Mouse (Mus musculus) forebrain, embryonic 10.5 days (tissue): ENCODE measurements around the gene Kcnj9. TPM values are rescaled to one million over a fixed set of nuclear protein-coding genes. Genes with fewer than 3 reads are reported as not detected.

Experiments used
- DNase-seq: peaks from one replicate; pipeline ENCODE4 v3.0.0-alpha.2; 2017; ENCODE audit warnings: low spot score; ENCODE audit errors: extremely low spot score
- H3K27ac ChIP-seq: fragments of 300-500 bp; sonication (generic); 2 replicates; pipeline ENCODE4 v1.5.1; 2016; ENCODE audit warnings: mild to moderate bottlenecking
- H3K27me3 ChIP-seq: fragments of 300-500 bp; sonication (generic); 2 replicates; pipeline ENCODE4 v1.6.1; 2016; ENCODE audit warnings: mild to moderate bottlenecking; ENCODE audit not compliant: poor library complexity, severe bottlenecking
- H3K36me3 ChIP-seq: fragments of 300-500 bp; sonication (generic); replicated peaks from 2 replicates; pipeline ENCODE4 v1.6.1; 2016; ENCODE audit warnings: mild to moderate bottlenecking, moderate library complexity
- H3K4me1 ChIP-seq: fragments of 300-500 bp; sonication (generic); 2 replicates; pipeline ENCODE4 v1.6.1; 2016
- H3K4me3 ChIP-seq: fragments of 300-500 bp; sonication (generic); 2 replicates; pipeline ENCODE4 v1.5.1; 2016; ENCODE audit warnings: mild to moderate bottlenecking, moderate library complexity
- H3K9me3 ChIP-seq: fragments of 300-500 bp; sonication (generic); 2 replicates; pipeline ENCODE4 v1.6.1; 2016; ENCODE audit warnings: mild to moderate bottlenecking, moderate library complexity
- WGBS: fragments of 180-500 bp; shearing (Covaris S2); methylation state at CpG from one replicate; pipeline ENCODE4 v1.1.7; 2016; 5-methylcytosine and 5-hydroxymethylcytosine counted together
- polyA plus RNA-seq: library from polyadenylated mRNA; unstranded; fragments of >200 nt; fragmentation: Nextera tagmentation; extraction: Ambion mirVana; gene quantifications from 2 replicates; pipeline ENCODE4 v1.2.1, GENCODE M21; 2016

Kcnj9 gene
- polyA plus RNA-seq, 1 experiment from 2014 or later, result 0.43 TPM

DNA sequence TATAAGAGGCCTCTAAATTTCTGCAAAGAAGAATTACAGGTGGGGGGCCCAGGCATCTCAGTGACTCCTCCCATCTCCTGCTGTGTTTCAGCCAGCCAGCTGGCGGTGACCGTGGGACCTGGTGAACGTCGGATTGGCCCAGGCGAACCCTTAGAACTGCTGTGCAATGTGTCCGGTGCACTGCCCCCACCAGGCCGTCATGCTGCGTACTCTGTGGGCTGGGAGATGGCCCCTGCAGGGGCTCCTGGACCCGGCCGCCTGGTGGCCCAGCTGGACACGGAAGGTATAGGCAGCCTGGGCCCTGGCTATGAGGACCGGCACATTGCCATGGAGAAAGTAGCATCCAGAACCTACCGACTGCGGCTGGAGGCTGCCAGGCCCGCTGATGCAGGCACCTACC, 11.2 kb downstream of the Kcnj9 start:
- H3K36me3 ChIP-seq, result peaks cover 55% of the 10 kb centered on the region
- H3K27me3 ChIP-seq, result peaks cover 55% of the 10 kb centered on the region
- H3K4me1 ChIP-seq, result peaks cover 78% of the 10 kb centered on the region
- DNase-seq, result no peak
- 56% methylated on average over 15 of the region's 15 CpGs for WGBS
- H3K9me3 ChIP-seq, result no peaks in the 10 kb centered on the region
- no peak overlapping the region for H3K4me3 ChIP-seq
- peak overlapping the region; percentile 54; the same call in 1 of the 2 replicates for H3K27ac ChIP-seq

DNA sequence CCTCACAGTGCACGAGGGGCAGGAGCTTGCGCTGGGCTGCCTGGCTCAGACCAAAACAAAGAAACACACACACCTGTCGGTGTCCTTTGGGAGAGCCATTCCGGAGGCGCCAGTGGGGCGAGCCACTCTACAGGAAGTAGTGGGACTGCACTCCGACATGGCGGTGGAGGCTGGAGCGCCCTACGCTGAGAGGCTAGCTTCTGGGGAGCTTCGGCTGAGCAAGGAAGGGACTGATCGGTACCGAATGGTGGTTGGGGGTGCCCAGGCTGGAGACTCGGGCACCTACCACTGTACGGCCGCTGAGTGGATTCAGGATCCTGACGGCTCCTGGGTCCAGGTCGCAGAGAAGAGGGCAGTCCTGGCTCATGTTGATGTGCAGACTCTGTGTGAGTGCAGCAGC, 11.7 kb downstream of the Kcnj9 start:
- WGBS, result 58% methylated on average over 18 of the region's 18 CpGs
- Histone ChIP-seq H3K27me3 (peaks cover 50% of the 10 kb centered on the region), H3K4me1 (peaks cover 78% of the 10 kb centered on the region), H3K36me3 (peaks cover 55% of the 10 kb centered on the region), H3K27ac (peak overlapping the region; percentile 71), H3K9me3 (no peaks in the 10 kb centered on the region), H3K4me3 (no peak overlapping the region)
- DNase-seq, result no peak

GRCm38 (mm10) chr1:172314911-172315310, 14.2 kb downstream of the Kcnj9 start:
- Histone ChIP-seq H3K4me1 (peaks cover 82% of the 10 kb centered on the region), H3K36me3 (peaks cover 43% of the 10 kb centered on the region), H3K27ac (peak overlapping the region; percentile 91; the same call in 1 of the 2 replicates), H3K27me3 (peaks cover 43% of the 10 kb centered on the region), H3K4me3 (no peak overlapping the region), H3K9me3 (no peaks in the 10 kb centered on the region)
- DNase-seq, result no peak
- WGBS, result 78% methylated on average over 3 of the region's 3 CpGs

DNA sequence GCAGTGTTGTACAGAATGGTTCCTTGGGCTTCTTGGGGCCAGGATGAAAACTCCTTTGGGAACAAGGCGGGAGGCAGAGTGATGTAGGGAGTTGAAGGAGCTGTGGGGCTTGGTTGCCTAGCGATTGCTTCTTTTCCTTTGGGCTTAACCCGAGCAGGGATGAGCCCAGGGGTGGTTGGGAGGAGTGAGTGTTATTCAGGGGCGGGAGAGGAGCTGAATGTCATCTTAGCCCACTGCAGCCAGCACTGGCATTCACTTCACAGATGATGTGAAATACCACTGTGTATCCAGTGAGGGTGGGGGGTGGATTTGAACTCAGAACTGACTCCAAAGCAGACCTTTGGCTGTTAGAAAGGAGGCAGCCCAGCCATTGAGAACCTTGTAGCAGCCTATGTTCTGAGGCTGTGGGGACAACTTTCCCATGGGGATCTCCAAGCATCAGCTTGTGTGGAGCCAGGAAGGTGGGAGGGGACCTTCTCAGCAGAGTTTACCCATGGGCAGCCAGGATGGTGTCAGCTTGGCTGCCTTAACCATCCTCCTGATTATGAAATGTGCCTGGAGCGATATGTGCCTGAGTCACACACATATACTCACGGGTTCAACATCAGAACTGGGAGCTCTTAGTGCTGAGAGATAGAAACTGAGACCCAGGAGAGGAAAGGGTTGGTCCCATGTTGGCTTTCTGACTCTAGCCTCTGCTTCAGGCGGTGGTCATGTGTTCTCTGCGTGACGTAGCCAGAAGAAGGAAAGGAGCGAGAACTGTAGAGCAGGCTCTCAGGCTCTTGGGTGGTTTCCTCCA, 15.3 kb downstream of the Kcnj9 start:
- 70% methylated on average over 10 of the region's 10 CpGs for WGBS
- Histone ChIP-seq H3K27me3 (peaks cover 41% of the 10 kb centered on the region), H3K27ac (peak overlapping the region; percentile 91; the same call in 1 of the 2 replicates), H3K36me3 (peaks cover 32% of the 10 kb centered on the region), H3K4me1 (peaks cover 80% of the 10 kb centered on the region), H3K9me3 (no peaks in the 10 kb centered on the region), H3K4me3 (peak overlapping the region; percentile 78)
- no peak for DNase-seq

DNA sequence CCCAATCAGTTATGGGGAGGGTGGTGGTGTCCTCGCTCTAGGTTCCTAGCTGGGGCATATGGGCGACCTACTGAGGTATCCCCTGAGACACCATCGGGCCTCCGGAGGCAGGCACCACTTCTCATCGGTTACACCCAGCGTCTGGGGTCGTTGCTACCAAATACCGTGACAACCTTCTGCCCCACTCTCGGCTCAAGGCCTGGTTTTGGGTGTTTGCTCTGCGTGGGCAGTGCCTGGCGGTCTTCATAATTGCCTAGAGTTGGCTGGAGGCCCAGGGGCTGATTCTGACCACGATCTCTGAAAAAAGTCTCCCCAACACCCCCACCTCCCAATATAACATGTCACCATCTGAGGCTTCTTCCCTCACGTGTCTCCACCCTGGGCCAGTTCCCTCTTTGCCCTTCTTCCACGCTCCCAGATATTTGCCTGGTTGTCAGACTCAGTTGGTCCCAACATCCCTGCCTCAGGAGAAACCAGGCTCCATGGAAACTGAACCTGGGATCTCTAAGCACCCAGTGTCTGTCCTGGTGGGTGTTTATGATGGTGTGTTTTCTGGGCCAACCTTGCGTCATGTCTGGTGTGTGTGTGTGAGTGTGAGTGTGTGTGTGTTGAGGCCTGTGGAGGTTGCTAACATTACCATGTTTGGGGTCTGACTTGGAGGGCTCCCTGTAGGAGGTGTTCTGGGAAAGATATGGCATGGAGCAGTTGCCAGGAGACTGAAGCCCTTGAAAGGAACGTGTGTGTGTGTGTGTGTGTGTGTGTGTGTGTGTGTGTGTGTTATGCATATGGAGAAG, 16.2 kb downstream of the Kcnj9 start:
- Histone ChIP-seq H3K4me1 (peaks cover 77% of the 10 kb centered on the region), H3K36me3 (peaks cover 24% of the 10 kb centered on the region), H3K27me3 (peaks cover 32% of the 10 kb centered on the region), H3K4me3 (peak overlapping the region; percentile 78), H3K9me3 (no peaks in the 10 kb centered on the region), H3K27ac (peak overlapping the region; percentile 91)
- DNase-seq, result no peak
- 22% methylated on average over 16 of the region's 16 CpGs for WGBS

- WGBS, result under 1% methylated on average over 44 of the region's 55 CpGs
- Histone ChIP-seq H3K4me3 (peak overlapping the region; percentile 78), H3K4me1 (peaks cover 74% of the 10 kb centered on the region), H3K27me3 (peaks cover 24% of the 10 kb centered on the region), H3K27ac (peak overlapping the region; percentile 91), H3K36me3 (peaks cover 15% of the 10 kb centered on the region), H3K9me3 (no peaks in the 10 kb centered on the region)
- DNase-seq, result peak; percentile 88
Observed at GRCm38 (mm10) chr1:172311921-172312767, 17.0 kb downstream of the Kcnj9 start.

DNA sequence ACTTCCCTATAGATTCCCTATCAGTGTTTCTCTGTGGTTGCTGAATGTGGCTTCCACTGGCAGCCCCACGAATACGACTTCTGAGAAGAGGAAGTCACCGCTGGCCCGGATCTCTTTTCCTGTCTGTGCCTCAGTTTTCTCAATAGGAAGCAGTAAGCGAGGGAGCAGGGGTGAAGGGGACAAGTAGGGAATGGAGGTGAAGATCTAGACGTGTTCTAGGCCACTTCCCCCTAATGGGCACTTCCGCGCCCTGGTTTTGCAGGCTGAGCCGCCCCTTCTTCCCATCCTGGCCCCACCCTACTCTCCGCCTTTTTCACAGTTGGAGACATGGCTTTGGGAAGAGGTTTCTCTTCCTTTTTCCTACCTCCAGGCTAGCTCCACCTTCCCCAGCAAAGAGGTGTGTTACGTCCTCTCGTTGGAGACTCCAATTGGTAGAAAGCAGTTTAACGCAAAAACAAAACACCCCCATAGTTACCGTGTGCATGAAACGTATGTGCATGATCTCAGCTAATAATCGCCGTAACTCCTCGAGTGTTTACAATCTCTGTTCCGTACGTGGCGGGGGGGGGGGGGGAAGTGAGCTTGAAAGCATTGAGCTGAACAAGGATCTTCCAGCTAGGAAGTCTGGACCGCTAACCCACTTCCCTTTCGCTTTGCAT, 17.7 kb downstream of the Kcnj9 start:
- Histone ChIP-seq H3K4me1 (peaks cover 71% of the 10 kb centered on the region), H3K36me3 (peaks cover 8% of the 10 kb centered on the region), H3K27me3 (peaks cover 23% of the 10 kb centered on the region), H3K9me3 (no peaks in the 10 kb centered on the region), H3K4me3 (peak overlapping the region; percentile 78), H3K27ac (peak overlapping the region; percentile 91)
- 7% methylated on average over 23 of the region's 23 CpGs for WGBS
- DNase-seq, result no peak

- H3K27ac ChIP-seq, result peak overlapping the region; percentile 94
- no peaks in the 10 kb centered on the region for H3K9me3 ChIP-seq
- 5% methylated on average over 14 of the region's 14 CpGs for WGBS
- peaks cover 23% of the 10 kb centered on the region for H3K27me3 ChIP-seq
- no peaks in the 10 kb centered on the region for H3K36me3 ChIP-seq
- peak; percentile 95 for DNase-seq
- peaks cover 71% of the 10 kb centered on the region for H3K4me1 ChIP-seq
- peak overlapping the region; percentile 47 for H3K4me3 ChIP-seq
Observed at GRCm38 (mm10) chr1:172309699-172310398, 19.3 kb downstream of the Kcnj9 start.

GRCm38 (mm10) chr1:172308409-172308808, 20.7 kb downstream of the Kcnj9 start:
- WGBS, result 90% methylated on average over 1 of the region's 1 CpGs
- no peak for DNase-seq
- Histone ChIP-seq H3K27me3 (peaks cover 19% of the 10 kb centered on the region), H3K9me3 (no peaks in the 10 kb centered on the region), H3K36me3 (no peaks in the 10 kb centered on the region), H3K27ac (peak overlapping the region; percentile 94), H3K4me3 (no peak overlapping the region), H3K4me1 (peaks cover 67% of the 10 kb centered on the region)

DNA sequence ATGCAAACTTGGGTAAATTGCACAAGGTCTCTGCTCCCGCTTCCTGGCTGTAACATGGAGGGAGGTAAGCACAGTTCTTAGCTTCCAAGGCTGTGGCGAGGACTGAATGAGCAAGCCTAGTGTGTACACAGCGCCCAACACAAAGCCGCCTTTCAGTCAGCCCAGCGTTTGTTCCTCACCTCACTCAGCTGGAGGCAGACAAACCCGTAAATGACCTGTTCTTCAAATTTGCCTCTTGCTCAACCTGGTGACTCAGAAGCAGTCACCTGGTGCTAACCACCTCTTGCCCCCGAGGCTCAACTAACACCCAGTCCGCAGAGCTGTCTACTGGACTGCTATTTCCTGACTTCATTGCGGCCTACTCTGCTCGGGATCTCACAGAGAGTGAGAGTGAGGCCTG, 21.2 kb downstream of the Kcnj9 start:
- DNase-seq, result no peak
- H3K4me1 ChIP-seq, result peaks cover 67% of the 10 kb centered on the region
- 66% methylated on average over 10 of the region's 10 CpGs for WGBS
- H3K36me3 ChIP-seq, result no peaks in the 10 kb centered on the region
- H3K27me3 ChIP-seq, result peaks cover 15% of the 10 kb centered on the region
- H3K27ac ChIP-seq, result peak overlapping the region; percentile 94
- no peak overlapping the region for H3K4me3 ChIP-seq
- no peaks in the 10 kb centered on the region for H3K9me3 ChIP-seq

GRCm38 (mm10) chr1:172306885-172307284, 22.2 kb downstream of the Kcnj9 start:
- no peak for DNase-seq
- WGBS, result 76% methylated on average over 6 of the region's 6 CpGs
- Histone ChIP-seq H3K4me1 (peaks cover 69% of the 10 kb centered on the region), H3K36me3 (no peaks in the 10 kb centered on the region), H3K4me3 (no peak overlapping the region), H3K27me3 (peaks cover 15% of the 10 kb centered on the region), H3K9me3 (no peaks in the 10 kb centered on the region), H3K27ac (peak overlapping the region; percentile 73)
